Mouse (Mus musculus) heart, embryonic 16.5 days (tissue): ENCODE measurements around the gene Trpm4. TPM values are rescaled to one million over a fixed set of nuclear protein-coding genes. Genes with fewer than 3 reads are reported as not detected.

Experiments
- ATAC-seq: fragments of 200-750 bp; cut with Nextera tagmentation; replicated peaks from 2 replicates; pipeline ENCODE4 v1.8.0; 2017; ENCODE audit warnings: moderate number of reproducible peaks; ENCODE audit not compliant: insufficient read depth, low FRiP score; ENCODE audit errors: extremely low read depth
- H3K27ac ChIP-seq: fragments of 300-500 bp; sonication (generic); 2 replicates; pipeline ENCODE4 v1.5.1; 2014; ENCODE audit warnings: mild to moderate bottlenecking, low read length, control low read depth, moderate library complexity
- H3K27me3 ChIP-seq: fragments of 300-500 bp; sonication (generic); 2 replicates; pipeline ENCODE4 v1.6.1; 2014; ENCODE audit warnings: low read length, mixed read lengths; ENCODE audit not compliant: control insufficient read depth, insufficient read depth
- H3K36me3 ChIP-seq: fragments of 300-500 bp; sonication (generic); 2 replicates; pipeline ENCODE4 v1.6.1; 2014; ENCODE audit not compliant: control insufficient read depth, insufficient read depth
- H3K4me1 ChIP-seq: fragments of 300-500 bp; sonication (generic); 2 replicates; pipeline ENCODE4 v1.6.1; 2014; ENCODE audit warnings: low read length, mixed read lengths; ENCODE audit not compliant: control insufficient read depth, insufficient read depth
- H3K4me2 ChIP-seq: fragments of 300-500 bp; sonication (generic); 2 replicates; pipeline ENCODE4 v1.6.1; 2014; ENCODE audit warnings: low read depth, mild to moderate bottlenecking, control low read depth, low read length
- H3K4me3 ChIP-seq: fragments of 300-500 bp; sonication (generic); 2 replicates; pipeline ENCODE4 v1.5.1; 2014; ENCODE audit warnings: mild to moderate bottlenecking, control low read depth, low read length
- H3K9ac ChIP-seq: fragments of 300-500 bp; sonication (generic); 2 replicates; pipeline ENCODE4 v1.6.1; 2014; ENCODE audit warnings: low read length, control low read depth
- H3K9me3 ChIP-seq: fragments of 300-500 bp; sonication (generic); replicated peaks from 2 replicates; pipeline ENCODE4 v1.6.1; 2016; ENCODE audit warnings: low read length; ENCODE audit not compliant: control insufficient read depth
- WGBS: fragments of 180-500 bp; shearing (Covaris S2); extraction: QIAGEN DNeasy Blood & Tissue Kit; methylation state at CpG from one replicate; pipeline ENCODE4 v1.1.7; 2014; 5-methylcytosine and 5-hydroxymethylcytosine counted together
- polyA plus RNA-seq: library from polyadenylated mRNA; unstranded; fragments of >200 nt; fragmentation: Nextera tagmentation; extraction: Ambion mirVana; gene quantifications from 2 replicates; pipeline ENCODE4 v1.2.1, GENCODE M21; 2015

The Trpm4 gene
- polyA plus RNA-seq, 1 experiment from 2014 or later, result 12.4 TPM

GRCm38 (mm10) chr7:45286486-45286885 lies 47.1 kb downstream of the Trpm4 start:
- no peaks in the 10 kb centered on the region for H3K9me3 ChIP-seq
- H3K27ac ChIP-seq, result no peak overlapping the region
- H3K4me1 ChIP-seq, result no peaks in the 10 kb centered on the region
- no peaks in the 10 kb centered on the region for H3K36me3 ChIP-seq
- H3K9ac ChIP-seq, result no peak overlapping the region
- ATAC-seq, result no peak
- H3K4me3 ChIP-seq, result no peak overlapping the region
- no peaks in the 10 kb centered on the region for H3K27me3 ChIP-seq
- H3K4me2 ChIP-seq, result no peak overlapping the region
- WGBS, result 80% methylated on average over 13 of the region's 13 CpGs

- Histone ChIP-seq H3K4me3 (peak within 1 kb of the TSS; percentile 52), H3K36me3 (no peaks in the 10 kb centered on the region), H3K4me1 (peaks cover 3% of the 10 kb centered on the region; the same call in 1 of the 2 replicates), H3K27me3 (no peaks in the 10 kb centered on the region), H3K9me3 (no peaks in the 10 kb centered on the region), H3K4me2 (peak within 1 kb of the TSS; percentile 76), H3K9ac (peak within 1 kb of the TSS; percentile 49; the same call in 1 of the 2 replicates), H3K27ac (no peak within 1 kb of the TSS)
- WGBS, result 8% methylated on average over 44 of the region's 44 CpGs
- ATAC-seq, result no peak
Observed at GRCm38 (mm10) chr7:45277136-45277760, 56.3 kb downstream of the Trpm4 start, which contains the start of gene Slc6a21. Gene Slc6a21 (plus strand): TSS chr7:45277513.

GRCm38 (mm10) chr7:45273672-45274071 lies 59.9 kb downstream of the Trpm4 start:
- no peak for ATAC-seq
- Histone ChIP-seq H3K27ac (no peak overlapping the region), H3K4me3 (no peak overlapping the region), H3K9me3 (peaks cover 3% of the 10 kb centered on the region; the same call in 1 of the 2 replicates), H3K36me3 (no peaks in the 10 kb centered on the region), H3K4me2 (no peak overlapping the region), H3K27me3 (no peaks in the 10 kb centered on the region), H3K9ac (no peak overlapping the region), H3K4me1 (peaks cover 3% of the 10 kb centered on the region; the same call in 1 of the 2 replicates)
- WGBS, result 87% methylated on average over 8 of the region's 8 CpGs

- no peak overlapping the region for H3K4me2 ChIP-seq
- H3K36me3 ChIP-seq, result no peaks in the 10 kb centered on the region
- H3K9ac ChIP-seq, result no peak overlapping the region
- WGBS, result 75% methylated on average over 10 of the region's 10 CpGs
- H3K4me1 ChIP-seq, result peaks cover 3% of the 10 kb centered on the region; the same call in 1 of the 2 replicates
- H3K4me3 ChIP-seq, result no peak overlapping the region
- no peak overlapping the region for H3K27ac ChIP-seq
- no peaks in the 10 kb centered on the region for H3K27me3 ChIP-seq
- H3K9me3 ChIP-seq, result peaks cover 3% of the 10 kb centered on the region; the same call in 1 of the 2 replicates
- ATAC-seq, result no peak
Observed at GRCm38 (mm10) chr7:45272786-45273412, 60.7 kb downstream of the Trpm4 start.

GRCm38 (mm10) chr7:45265518-45265917 lies 68.1 kb downstream of the Trpm4 start:
- Histone ChIP-seq H3K4me3 (no peak overlapping the region), H3K4me2 (no peak overlapping the region), H3K9ac (no peak overlapping the region), H3K36me3 (no peaks in the 10 kb centered on the region), H3K27ac (no peak overlapping the region), H3K27me3 (no peaks in the 10 kb centered on the region), H3K4me1 (peaks cover 17% of the 10 kb centered on the region), H3K9me3 (no peaks in the 10 kb centered on the region)
- WGBS, result 56% methylated on average over 1 of the region's 1 CpGs
- ATAC-seq, result no peak

- Histone ChIP-seq H3K4me1 (peaks cover 17% of the 10 kb centered on the region), H3K27me3 (no peaks in the 10 kb centered on the region), H3K4me2 (no peak overlapping the region), H3K9me3 (no peaks in the 10 kb centered on the region), H3K4me3 (no peak overlapping the region), H3K36me3 (no peaks in the 10 kb centered on the region), H3K9ac (no peak overlapping the region), H3K27ac (no peak overlapping the region)
- WGBS, result 69% methylated on average over 3 of the region's 3 CpGs
- no peak for ATAC-seq
Observed at GRCm38 (mm10) chr7:45264348-45264747, 69.2 kb downstream of the Trpm4 start.

GRCm38 (mm10) chr7:45263006-45263607 lies 70.5 kb downstream of the Trpm4 start:
- Histone ChIP-seq H3K9me3 (no peaks in the 10 kb centered on the region), H3K27me3 (no peaks in the 10 kb centered on the region), H3K4me3 (no peak overlapping the region), H3K9ac (no peak overlapping the region), H3K4me2 (no peak overlapping the region), H3K27ac (peak overlapping the region; percentile 58; the same call in 1 of the 2 replicates), H3K4me1 (peaks cover 17% of the 10 kb centered on the region), H3K36me3 (no peaks in the 10 kb centered on the region)
- WGBS, result 51% methylated on average over 7 of the region's 7 CpGs
- ATAC-seq, result no peak

GRCm38 (mm10) chr7:45262266-45262665 lies 71.3 kb downstream of the Trpm4 start:
- peak overlapping the region; percentile 17; the same call in 1 of the 2 replicates for H3K4me2 ChIP-seq
- WGBS, result 21% methylated on average over 7 of the region's 7 CpGs

GRCm38 (mm10) chr7:45259281-45259680 lies 74.3 kb downstream of the Trpm4 start:
- Histone ChIP-seq H3K9me3 (no peaks in the 10 kb centered on the region), H3K4me1 (peaks cover 19% of the 10 kb centered on the region), H3K27me3 (no peaks in the 10 kb centered on the region), H3K9ac (no peak overlapping the region), H3K4me3 (no peak overlapping the region), H3K36me3 (no peaks in the 10 kb centered on the region), H3K4me2 (no peak overlapping the region), H3K27ac (no peak overlapping the region)
- WGBS, result 87% methylated on average over 8 of the region's 8 CpGs
- no peak for ATAC-seq

More at GRCm38 (mm10) chr7:45262266-45262665, 71.3 kb downstream of the Trpm4 start:
- Histone ChIP-seq H3K9me3 (no peaks in the 10 kb centered on the region), H3K36me3 (no peaks in the 10 kb centered on the region), H3K27ac (peak overlapping the region; percentile 58), H3K9ac (no peak overlapping the region), H3K4me1 (peaks cover 19% of the 10 kb centered on the region), H3K27me3 (no peaks in the 10 kb centered on the region), H3K4me3 (no peak overlapping the region)
- ATAC-seq, result peak; percentile 57
